Mouse (Mus musculus): Measurements from ENCODE around the gene Stox2. TPM values are rescaled to one million over a fixed set of nuclear protein-coding genes. Genes with fewer than 3 reads are reported as not detected.

Stox2 gene
- polyA plus RNA-seq, 1 experiment from 2014 or later, result 10.3 TPM

DNA sequence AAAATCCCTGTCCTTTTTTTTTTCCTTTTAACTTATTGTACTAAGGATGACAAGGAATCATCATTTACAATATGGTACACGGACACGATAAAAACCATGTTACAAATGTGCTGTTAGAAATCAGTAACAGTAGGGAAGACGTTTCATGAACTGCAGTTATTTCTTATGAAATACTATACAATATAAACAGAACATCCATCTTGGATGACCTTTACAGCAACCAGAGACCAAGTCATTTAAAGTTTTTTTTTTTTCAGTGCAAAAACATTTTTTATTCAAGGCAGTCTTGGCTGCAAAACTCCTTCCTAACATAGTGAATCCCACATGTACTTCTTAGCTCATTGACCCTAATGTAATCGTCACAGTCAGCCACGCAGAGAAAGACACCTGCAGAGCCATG, 266.0 kb downstream of the Stox2 start:
- H3K27me3 ChIP-seq (replicated peaks), result no peaks in the 10 kb centered on the region
- 84% methylated on average over 5 of the region's 5 CpGs for WGBS
- no peak overlapping the region for H3K27ac ChIP-seq (ENCODE audit: poor library complexity, severe bottlenecking)
- ATAC-seq (ENCODE audit: insufficient number of reproducible peaks, low FRiP score), result no peak
- no peak overlapping the region for H3K4me3 ChIP-seq
- H3K9me3 ChIP-seq (replicated peaks), result no peaks in the 10 kb centered on the region
- H3K4me1 ChIP-seq (replicated peaks), result no peaks in the 10 kb centered on the region
- no peak overlapping the region for H3K4me2 ChIP-seq
- H3K36me3 ChIP-seq, result peaks cover 3% of the 10 kb centered on the region; the same call in 1 of the 2 replicates
- no peak overlapping the region for H3K9ac ChIP-seq

DNA sequence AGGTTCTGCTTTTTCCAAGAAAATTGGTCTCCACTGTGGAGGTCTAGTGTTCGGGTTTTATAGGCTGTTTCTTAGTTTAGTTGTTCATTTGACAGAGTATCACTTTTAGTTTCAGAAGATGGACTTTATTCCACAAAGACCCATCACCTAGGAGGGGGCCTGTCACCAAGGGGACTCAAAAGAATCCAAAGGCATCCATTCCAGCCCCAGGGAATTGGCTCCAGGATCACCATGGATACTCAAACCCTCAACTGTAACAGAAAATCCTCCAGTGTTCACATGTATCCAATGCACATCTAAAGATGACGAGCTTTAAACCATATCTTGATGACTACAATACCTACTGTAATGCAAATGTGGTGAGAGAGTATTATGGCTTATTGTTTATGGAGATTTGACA, 267.4 kb downstream of the Stox2 start:
- H3K4me1 ChIP-seq (replicated peaks), result no peaks in the 10 kb centered on the region
- 90% methylated on average over 2 of the region's 2 CpGs for WGBS
- H3K9ac ChIP-seq, result no peak overlapping the region
- peaks cover 3% of the 10 kb centered on the region; the same call in 1 of the 2 replicates for H3K36me3 ChIP-seq
- ATAC-seq (ENCODE audit: insufficient number of reproducible peaks, low FRiP score), result no peak
- no peaks in the 10 kb centered on the region for H3K9me3 ChIP-seq (replicated peaks)
- H3K4me2 ChIP-seq, result no peak overlapping the region
- no peaks in the 10 kb centered on the region for H3K27me3 ChIP-seq (replicated peaks)
- H3K4me3 ChIP-seq, result no peak overlapping the region
- H3K27ac ChIP-seq (ENCODE audit: poor library complexity, severe bottlenecking), result no peak overlapping the region

DNA sequence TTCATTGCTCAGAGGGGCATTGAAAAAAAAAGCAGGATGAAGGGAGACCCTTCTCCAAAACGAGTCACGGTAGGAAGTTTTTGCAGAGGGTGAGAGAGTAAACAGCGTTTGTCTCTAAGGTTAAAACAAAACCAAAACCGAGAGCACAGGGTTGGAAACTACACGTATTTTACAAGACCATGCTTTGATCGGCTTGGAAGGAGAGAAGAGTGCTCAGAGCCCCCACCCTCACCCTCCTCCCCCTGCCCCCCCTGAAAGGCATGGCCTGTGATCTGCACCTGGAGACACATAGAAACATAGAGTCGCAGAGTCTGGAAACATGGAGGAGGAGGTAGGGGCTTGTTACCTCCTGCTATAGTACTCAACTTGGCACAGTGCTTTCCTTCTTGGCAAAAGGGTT, 272.3 kb downstream of the Stox2 start:
- no peak for ATAC-seq (ENCODE audit: insufficient number of reproducible peaks, low FRiP score)
- no peaks in the 10 kb centered on the region; the same call in 1 of the 2 replicates for H3K9me3 ChIP-seq (replicated peaks)
- no peaks in the 10 kb centered on the region for H3K4me1 ChIP-seq (replicated peaks)
- no peak overlapping the region for H3K27ac ChIP-seq (ENCODE audit: poor library complexity, severe bottlenecking)
- H3K36me3 ChIP-seq, result no peaks in the 10 kb centered on the region
- H3K4me3 ChIP-seq, result no peak overlapping the region
- H3K27me3 ChIP-seq (replicated peaks), result no peaks in the 10 kb centered on the region
- no peak overlapping the region for H3K4me2 ChIP-seq
- WGBS, result 68% methylated on average over 7 of the region's 7 CpGs
- no peak overlapping the region for H3K9ac ChIP-seq

DNA sequence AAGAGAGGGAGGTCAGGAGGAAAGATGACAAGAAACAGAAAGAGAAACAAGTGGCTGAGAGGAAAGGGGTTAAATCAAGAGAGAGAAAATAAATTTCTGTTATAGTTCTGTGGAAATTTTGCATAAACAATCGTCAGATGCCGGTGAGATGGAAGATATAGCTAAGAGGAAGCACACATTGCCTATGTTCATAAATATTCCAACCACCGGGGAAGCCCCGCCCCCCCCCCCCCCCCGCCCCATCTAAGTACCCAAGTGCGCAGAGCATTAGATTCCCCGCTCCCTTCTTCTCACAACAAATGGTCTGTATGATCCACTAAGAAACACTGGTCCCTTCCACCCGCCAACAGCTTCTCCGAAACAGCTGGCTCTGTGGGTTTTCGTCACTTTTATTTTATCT, 273.3 kb downstream of the Stox2 start:
- Histone ChIP-seq H3K4me1 (replicated peaks) (no peaks in the 10 kb centered on the region), H3K4me2 (no peak overlapping the region), H3K36me3 (no peaks in the 10 kb centered on the region; the same call in 1 of the 2 replicates), H3K4me3 (no peak overlapping the region), H3K9ac (no peak overlapping the region), H3K9me3 (replicated peaks) (peaks cover 2% of the 10 kb centered on the region; the same call in 1 of the 2 replicates), H3K27ac (ENCODE audit: poor library complexity, severe bottlenecking) (no peak overlapping the region), H3K27me3 (replicated peaks) (no peaks in the 10 kb centered on the region)
- ATAC-seq (ENCODE audit: insufficient number of reproducible peaks, low FRiP score), result no peak
- WGBS, result 76% methylated on average over 9 of the region's 10 CpGs

DNA sequence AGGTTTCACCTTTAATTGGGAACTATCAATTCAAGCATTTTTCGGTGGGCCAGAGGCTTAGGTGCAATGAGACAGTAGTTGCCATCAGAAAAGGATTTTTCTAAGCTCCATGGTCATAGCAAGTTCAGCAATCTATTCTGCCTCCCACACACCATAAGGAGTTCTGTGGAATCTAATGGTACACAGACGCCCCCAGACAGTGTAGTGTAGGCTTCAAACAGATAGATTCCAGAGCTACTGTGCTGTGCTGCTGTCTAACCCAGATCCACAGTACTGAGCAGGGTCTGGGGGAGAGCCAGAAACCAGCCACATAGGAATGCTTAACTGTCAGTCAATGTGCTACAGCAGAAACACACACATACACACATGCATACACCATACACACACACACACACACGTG, 285.5 kb downstream of the Stox2 start:
- 77% methylated on average over 3 of the region's 3 CpGs for WGBS

DNA sequence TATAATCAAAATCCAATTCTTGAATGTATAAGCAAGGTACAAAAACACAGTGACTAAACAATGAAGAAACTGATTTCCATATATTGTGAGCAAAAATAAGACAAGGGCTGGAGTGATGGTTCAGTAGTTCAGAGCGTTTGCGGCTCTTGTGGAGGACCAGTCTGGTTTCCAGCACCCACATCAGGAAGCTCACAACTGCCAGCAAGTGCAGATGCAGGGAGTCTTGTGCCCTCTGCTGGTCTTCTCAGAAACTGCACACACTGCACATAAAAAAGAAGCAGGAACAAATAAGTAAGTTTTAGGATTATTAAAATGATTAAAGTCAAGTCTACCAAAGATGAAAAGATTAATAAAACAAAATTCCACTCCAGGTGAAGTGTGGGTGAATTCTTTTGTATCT, 291.6 kb downstream of the Stox2 start:
- Histone ChIP-seq H3K9me3 (replicated peaks) (peaks cover 8% of the 10 kb centered on the region), H3K36me3 (0 out of 2 replicates have a peak, but pooled peaks cover 2% of the 10 kb centered on the region), H3K9ac (no peak overlapping the region), H3K4me2 (no peak overlapping the region), H3K27me3 (replicated peaks) (no peaks in the 10 kb centered on the region), H3K27ac (ENCODE audit: poor library complexity, severe bottlenecking) (no peak overlapping the region), H3K4me1 (replicated peaks) (no peaks in the 10 kb centered on the region), H3K4me3 (no peak overlapping the region)
- no peak for ATAC-seq (ENCODE audit: insufficient number of reproducible peaks, low FRiP score)
- 96% methylated on average over 2 of the region's 2 CpGs for WGBS

More for the DNA sequence above, 285.5 kb downstream of the Stox2 start:
- Histone ChIP-seq H3K36me3 (no peaks in the 10 kb centered on the region), H3K4me2 (no peak overlapping the region), H3K4me3 (no peak overlapping the region), H3K9ac (no peak overlapping the region), H3K27me3 (replicated peaks) (no peaks in the 10 kb centered on the region), H3K27ac (ENCODE audit: poor library complexity, severe bottlenecking) (no peak overlapping the region), H3K4me1 (replicated peaks) (no peaks in the 10 kb centered on the region), H3K9me3 (replicated peaks) (0 out of 2 replicates have a peak, but pooled peaks cover 3% of the 10 kb centered on the region)
- ATAC-seq (ENCODE audit: insufficient number of reproducible peaks, low FRiP score), result no peak

DNA sequence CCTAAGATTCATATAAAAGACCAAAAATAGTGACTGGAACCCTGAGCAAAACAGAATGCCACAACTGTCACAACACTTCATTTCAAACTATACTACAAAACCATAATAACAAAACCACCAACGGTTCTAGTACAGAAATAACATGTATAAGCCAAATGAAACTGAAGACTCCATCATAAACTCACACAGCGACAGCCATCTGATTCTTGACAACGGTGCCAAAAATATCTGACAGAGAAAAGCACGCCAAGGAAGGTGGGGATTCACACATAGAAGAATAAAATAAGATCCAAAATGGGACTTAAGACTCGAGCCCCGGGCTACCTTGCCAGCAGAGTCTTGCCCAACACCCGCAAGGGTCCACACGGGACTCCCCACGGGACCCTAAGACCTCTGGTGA, 300.9 kb downstream of the Stox2 start:
- no peak for ATAC-seq (ENCODE audit: insufficient number of reproducible peaks, low FRiP score)
- 79% methylated on average over 9 of the region's 9 CpGs for WGBS

DNA sequence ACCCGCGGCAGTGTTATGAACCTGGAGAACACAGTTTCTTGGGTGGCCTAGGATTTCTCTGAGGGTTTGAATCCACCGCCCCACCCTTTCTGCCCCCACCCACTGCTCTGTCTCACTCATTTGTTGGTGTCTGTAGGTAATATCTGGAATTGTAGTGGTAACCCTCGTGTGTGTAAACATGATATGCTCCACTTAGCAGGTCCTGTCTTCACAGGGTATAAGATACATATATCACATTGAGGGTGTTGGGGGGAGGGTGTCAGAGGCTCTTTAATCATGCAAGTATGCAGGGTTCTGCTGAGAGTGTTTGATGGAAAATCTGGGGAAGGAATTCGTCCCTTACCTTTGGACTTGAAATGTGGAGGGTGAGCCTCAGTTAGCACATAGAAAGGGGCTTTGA, 310.1 kb downstream of the Stox2 start:
- 0 out of 2 replicates have a peak overlapping the region, but pooled peaks have one; percentile 22 for H3K4me3 ChIP-seq
- 0 out of 2 replicates have a peak, but pooled peaks cover 3% of the 10 kb centered on the region for H3K4me1 ChIP-seq (replicated peaks)
- no peaks in the 10 kb centered on the region for H3K9me3 ChIP-seq (replicated peaks)
- 33% methylated on average over 5 of the region's 5 CpGs for WGBS
- H3K36me3 ChIP-seq, result no peaks in the 10 kb centered on the region
- no peaks in the 10 kb centered on the region; the same call in 1 of the 2 replicates for H3K27me3 ChIP-seq (replicated peaks)
- no peak overlapping the region for H3K27ac ChIP-seq (ENCODE audit: poor library complexity, severe bottlenecking)
- H3K4me2 ChIP-seq, result peak overlapping the region; percentile 60
- ATAC-seq (ENCODE audit: insufficient number of reproducible peaks, low FRiP score), result no peak
- no peak overlapping the region for H3K9ac ChIP-seq

More for the DNA sequence above, 300.9 kb downstream of the Stox2 start:
- Histone ChIP-seq H3K9ac (no peak overlapping the region), H3K4me2 (no peak overlapping the region), H3K27me3 (replicated peaks) (no peaks in the 10 kb centered on the region), H3K4me1 (replicated peaks) (no peaks in the 10 kb centered on the region), H3K36me3 (0 out of 2 replicates have a peak, but pooled peaks cover 3% of the 10 kb centered on the region), H3K9me3 (replicated peaks) (peaks cover 9% of the 10 kb centered on the region; the same call in 1 of the 2 replicates), H3K27ac (ENCODE audit: poor library complexity, severe bottlenecking) (no peak overlapping the region), H3K4me3 (no peak overlapping the region)

DNA sequence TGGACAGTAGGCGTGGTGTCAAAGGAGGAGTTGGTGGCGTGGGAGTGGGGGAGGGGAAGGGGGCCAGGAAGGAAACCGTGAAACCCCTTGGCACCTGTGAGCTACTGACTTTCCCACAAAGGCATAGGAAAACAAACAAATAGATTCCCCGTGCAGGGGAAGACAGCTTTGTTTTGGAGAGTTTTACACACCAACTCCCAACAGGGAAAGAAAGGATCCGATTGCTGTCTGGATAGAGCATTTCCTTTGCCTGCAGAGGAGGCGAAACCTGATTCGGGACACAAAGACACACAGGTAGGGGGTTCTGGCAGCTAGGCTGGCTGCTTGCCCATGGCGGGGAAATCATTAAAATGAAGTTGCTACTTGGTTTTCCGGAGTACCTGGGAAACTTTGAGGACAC, 310.6 kb downstream of the Stox2 start:
- Histone ChIP-seq H3K4me3 (peak overlapping the region; percentile 22), H3K9me3 (replicated peaks) (no peaks in the 10 kb centered on the region), H3K27me3 (replicated peaks) (no peaks in the 10 kb centered on the region; the same call in 1 of the 2 replicates), H3K4me2 (peak overlapping the region; percentile 60), H3K27ac (ENCODE audit: poor library complexity, severe bottlenecking) (no peak overlapping the region), H3K36me3 (no peaks in the 10 kb centered on the region), H3K9ac (no peak overlapping the region), H3K4me1 (replicated peaks) (0 out of 2 replicates have a peak, but pooled peaks cover 3% of the 10 kb centered on the region)
- WGBS, result 15% methylated on average over 9 of the region's 9 CpGs
- ATAC-seq (ENCODE audit: insufficient number of reproducible peaks, low FRiP score), result no peak

DNA sequence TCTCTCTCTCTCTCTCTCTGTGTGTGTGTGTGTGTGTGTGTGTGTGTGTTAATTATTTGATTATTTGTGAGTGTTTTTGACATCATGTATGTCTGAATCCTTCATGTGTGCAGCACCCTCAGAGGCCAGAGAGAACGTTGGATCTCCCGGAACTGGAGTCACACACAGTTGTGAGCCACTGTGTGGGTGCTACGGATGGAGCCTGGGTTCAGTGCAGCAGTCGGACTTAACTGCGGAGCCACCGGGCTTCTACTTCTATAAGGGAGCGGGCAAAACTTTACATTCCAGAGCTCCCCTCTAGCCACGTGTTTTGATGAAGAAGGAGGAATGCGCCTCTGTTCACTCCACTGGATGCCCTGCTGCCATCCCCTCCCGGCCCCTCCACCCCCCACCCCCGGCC, 311.4 kb downstream of the Stox2 start:
- 40% methylated on average over 11 of the region's 11 CpGs for WGBS
- ATAC-seq (ENCODE audit: insufficient number of reproducible peaks, low FRiP score), result no peak

DNA sequence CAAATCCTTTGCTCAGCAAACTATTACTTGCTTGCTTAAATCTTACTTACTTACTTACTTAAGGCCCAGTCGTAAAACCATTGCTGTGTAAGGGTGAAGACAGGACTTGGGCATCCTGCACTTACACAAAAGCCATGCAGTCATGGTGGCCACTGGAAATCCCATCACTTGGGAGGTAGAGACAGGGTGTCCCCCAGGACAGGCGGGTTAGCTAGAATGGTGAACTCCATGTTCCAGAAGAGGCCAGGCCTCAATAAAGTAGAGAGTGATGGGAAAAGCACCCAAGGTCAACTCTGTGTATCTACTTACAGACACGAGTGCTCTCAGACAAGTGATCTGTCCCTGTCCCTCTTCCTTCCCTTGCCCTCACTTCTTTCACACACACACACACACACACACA, 312.8 kb downstream of the Stox2 start:
- ATAC-seq (ENCODE audit: insufficient number of reproducible peaks, low FRiP score), result no peak

More for the DNA sequence above, 311.4 kb downstream of the Stox2 start:
- H3K27me3 ChIP-seq (replicated peaks), result no peaks in the 10 kb centered on the region; the same call in 1 of the 2 replicates
- no peaks in the 10 kb centered on the region for H3K36me3 ChIP-seq
- no peak overlapping the region for H3K9ac ChIP-seq
- H3K27ac ChIP-seq (ENCODE audit: poor library complexity, severe bottlenecking), result no peak overlapping the region
- no peaks in the 10 kb centered on the region for H3K9me3 ChIP-seq (replicated peaks)
- H3K4me1 ChIP-seq (replicated peaks), result 0 out of 2 replicates have a peak, but pooled peaks cover 3% of the 10 kb centered on the region
- no peak overlapping the region for H3K4me3 ChIP-seq
- peak overlapping the region; percentile 60 for H3K4me2 ChIP-seq

More for the DNA sequence above, 312.8 kb downstream of the Stox2 start:
- no peak overlapping the region for H3K4me2 ChIP-seq
- no peak overlapping the region for H3K4me3 ChIP-seq
- H3K27ac ChIP-seq (ENCODE audit: poor library complexity, severe bottlenecking), result no peak overlapping the region
- no peak overlapping the region for H3K9ac ChIP-seq
- no peaks in the 10 kb centered on the region; the same call in 1 of the 2 replicates for H3K27me3 ChIP-seq (replicated peaks)
- WGBS, result 77% methylated on average over 3 of the region's 3 CpGs
- no peaks in the 10 kb centered on the region for H3K9me3 ChIP-seq (replicated peaks)
- no peaks in the 10 kb centered on the region for H3K36me3 ChIP-seq
- 0 out of 2 replicates have a peak, but pooled peaks cover 3% of the 10 kb centered on the region for H3K4me1 ChIP-seq (replicated peaks)

Measured in heart, embryonic 12.5 days (tissue).